Mouse (Mus musculus): ENCODE data around the gene Sync. TPM values are rescaled to one million over a fixed set of nuclear protein-coding genes. Genes with fewer than 3 reads are reported as not detected.

Sync gene
- polyA plus RNA-seq, 1 experiment from 2014 or later = 0.63 TPM

DNA sequence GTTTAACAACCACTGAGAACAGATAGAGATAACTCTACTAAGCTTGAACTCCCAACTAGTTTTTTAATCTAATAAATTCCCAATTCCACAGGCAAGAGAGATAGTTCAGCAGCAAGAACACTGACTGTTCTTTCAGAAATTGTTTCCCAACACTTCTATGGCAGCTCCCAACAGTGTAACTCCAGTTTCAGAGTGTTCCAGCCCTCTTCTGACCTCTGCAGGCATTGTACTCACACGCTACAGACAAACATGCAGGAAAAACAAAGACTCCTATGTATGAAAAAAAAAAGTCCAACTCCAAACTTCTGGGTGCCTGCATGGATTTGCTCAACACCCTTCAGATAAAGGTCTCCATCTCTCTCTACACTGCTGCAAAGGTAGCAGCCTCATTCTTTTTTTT is 45.4 kb downstream of the Sync start:
- H3K4me3 ChIP-seq (replicated peaks; ENCODE audit: low read depth, low read length) = no peak overlapping the region
- peak overlapping the region; percentile 67 for H3K4me2 ChIP-seq (ENCODE audit: low read length)
- H3K9ac ChIP-seq (ENCODE audit: low read depth, low read length) = 0 out of 2 replicates have a peak overlapping the region, but pooled peaks have one; percentile 4
- no peaks in the 10 kb centered on the region for H3K9me3 ChIP-seq (replicated peaks; ENCODE audit: low read length)
- TF ChIP-seq CTCF (IDR thresholded peaks at IDR 0.05; ENCODE audit: low read depth) = 0 out of 2 replicates have a peak, but pooled peaks have one; percentile 8
- no peak overlapping the region for H3K27ac ChIP-seq
- peaks cover 19% of the 10 kb centered on the region for H3K36me3 ChIP-seq (ENCODE audit: insufficient read depth, low read length)
- ATAC-seq (replicated peaks; ENCODE audit: low FRiP score, low read depth) (no peak), DNase-seq (ENCODE audit: low spot score) (no peak)
- H3K27me3 ChIP-seq (ENCODE audit: insufficient read depth, low read length) = no peaks in the 10 kb centered on the region
- H3K4me1 ChIP-seq (replicated peaks; ENCODE audit: insufficient read depth, low read length) = peaks cover 19% of the 10 kb centered on the region; the same call in 1 of the 2 replicates
- 19% methylated on average over 1 of the region's 1 CpGs for WGBS

DNA sequence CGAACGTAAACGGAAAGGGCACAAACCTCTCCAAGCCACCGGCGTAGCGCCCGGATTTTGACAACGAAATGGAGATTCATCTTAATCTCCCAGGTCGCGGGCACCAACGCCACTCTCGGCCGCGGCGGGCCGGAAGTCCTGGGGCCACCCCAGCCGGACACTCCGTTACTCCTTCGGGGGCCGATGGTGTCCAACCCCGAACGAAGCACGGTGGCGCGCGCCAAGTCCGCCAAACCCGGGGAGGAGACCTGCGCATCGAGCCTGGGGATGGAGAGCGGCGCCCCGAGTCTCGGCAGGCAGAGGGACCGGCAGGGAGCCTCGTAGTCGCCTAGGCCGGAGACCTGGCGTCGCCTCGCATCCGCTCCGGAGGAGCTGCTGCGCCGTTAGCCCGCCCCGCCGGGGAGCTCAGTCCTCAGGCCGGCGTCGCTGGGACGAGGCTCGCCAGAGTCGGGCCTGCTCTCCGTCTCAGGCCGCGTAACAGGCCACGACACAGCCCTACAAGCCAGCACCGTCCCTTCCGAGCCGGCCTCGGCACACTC is 47.3 kb downstream of the Sync start:
- under 1% methylated on average over 52 of the region's 62 CpGs for WGBS
- no peaks in the 10 kb centered on the region for H3K27me3 ChIP-seq (ENCODE audit: insufficient read depth, low read length)
- TF ChIP-seq CTCF (IDR thresholded peaks at IDR 0.05; ENCODE audit: low read depth) = no peak
- ATAC-seq (replicated peaks; ENCODE audit: low FRiP score, low read depth) = no peak; the same call in none of the 2 replicates
- no peaks in the 10 kb centered on the region for H3K9me3 ChIP-seq (replicated peaks; ENCODE audit: low read length)
- H3K27ac ChIP-seq = peak overlapping the region; percentile 98
- H3K4me2 ChIP-seq (ENCODE audit: low read length) = peak overlapping the region; percentile 67
- H3K4me3 ChIP-seq (replicated peaks; ENCODE audit: low read depth, low read length) = peak overlapping the region; percentile 92
- peaks cover 8% of the 10 kb centered on the region; the same call in 1 of the 2 replicates for H3K36me3 ChIP-seq (ENCODE audit: insufficient read depth, low read length)
- peak; percentile 56 for DNase-seq (ENCODE audit: low spot score)
- peak overlapping the region; percentile 97 for H3K9ac ChIP-seq (ENCODE audit: low read depth, low read length)
- H3K4me1 ChIP-seq (replicated peaks; ENCODE audit: insufficient read depth, low read length) = peaks cover 19% of the 10 kb centered on the region; the same call in 1 of the 2 replicates

DNA sequence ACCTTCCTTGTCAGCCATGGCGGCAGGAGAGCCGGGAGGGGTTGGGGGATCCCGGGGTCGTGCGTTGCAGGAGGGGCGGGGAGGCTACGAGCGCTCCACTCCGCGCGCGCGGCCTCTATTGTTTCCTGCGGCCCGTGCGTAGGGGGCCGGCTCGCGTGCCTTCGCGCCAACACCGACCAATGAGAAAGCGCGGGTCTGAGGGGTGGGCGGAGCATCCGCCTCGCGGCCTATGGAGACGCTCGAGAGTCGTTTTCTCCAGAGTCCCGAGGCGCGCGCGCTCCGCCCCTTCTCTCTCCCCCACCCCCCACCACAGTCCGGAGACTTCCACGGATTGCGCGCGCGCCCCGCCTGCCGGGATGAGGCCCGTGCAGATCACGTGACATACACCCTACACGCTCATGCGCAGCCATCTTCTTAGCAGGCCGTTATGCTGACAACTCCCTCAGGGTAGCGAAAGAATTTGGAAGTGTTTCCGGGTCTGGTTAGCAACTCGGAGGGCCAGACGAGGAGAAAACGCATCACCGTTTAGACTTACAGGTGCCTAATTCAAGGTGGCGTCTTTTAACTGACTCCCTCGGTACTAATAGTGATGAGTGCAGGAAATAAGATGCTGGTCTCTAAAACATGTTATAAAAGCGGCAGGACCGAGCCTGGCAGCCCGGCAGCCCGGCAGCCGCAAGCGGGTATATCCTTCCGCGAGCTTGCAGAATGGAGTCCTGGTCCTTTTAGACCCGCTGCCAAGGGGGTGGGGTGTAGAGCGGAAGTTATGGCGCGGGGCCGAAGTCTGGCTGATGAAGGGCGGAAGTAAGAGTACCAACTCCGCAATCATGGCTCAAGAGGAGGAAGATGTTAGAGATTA is 48.0 kb downstream of the Sync start, which contains the start of the genes Rbbp4 and Zbtb8os:
Gene Rbbp4 (minus strand): TSS at position 155 of the 859 bp plus-strand sequence.
Gene Zbtb8os (plus strand): TSS at position 480 of the 859 bp plus-strand sequence.
- Histone ChIP-seq H3K4me1 (replicated peaks; ENCODE audit: insufficient read depth, low read length) (peaks cover 19% of the 10 kb centered on the region; the same call in 1 of the 2 replicates), H3K27me3 (ENCODE audit: insufficient read depth, low read length) (no peaks in the 10 kb centered on the region), H3K36me3 (ENCODE audit: insufficient read depth, low read length) (peaks cover 8% of the 10 kb centered on the region; the same call in 1 of the 2 replicates), H3K4me2 (ENCODE audit: low read length) (peak within 1 kb of the TSS; percentile 86), H3K4me3 (replicated peaks; ENCODE audit: low read depth, low read length) (peak within 1 kb of the TSS; percentile 92), H3K9me3 (replicated peaks; ENCODE audit: low read length) (no peaks in the 10 kb centered on the region), H3K27ac (peak within 1 kb of the TSS; percentile 98), H3K9ac (ENCODE audit: low read depth, low read length) (peak within 1 kb of the TSS; percentile 97)
- ATAC-seq (replicated peaks; ENCODE audit: low FRiP score, low read depth) = peak; percentile 97
- peak; percentile 30; the same call in 1 of the 2 replicates for TF ChIP-seq CTCF (IDR thresholded peaks at IDR 0.05; ENCODE audit: low read depth)
- WGBS = under 1% methylated on average over 64 of the region's 73 CpGs
- peak; percentile 99 for DNase-seq (ENCODE audit: low spot score)

DNA sequence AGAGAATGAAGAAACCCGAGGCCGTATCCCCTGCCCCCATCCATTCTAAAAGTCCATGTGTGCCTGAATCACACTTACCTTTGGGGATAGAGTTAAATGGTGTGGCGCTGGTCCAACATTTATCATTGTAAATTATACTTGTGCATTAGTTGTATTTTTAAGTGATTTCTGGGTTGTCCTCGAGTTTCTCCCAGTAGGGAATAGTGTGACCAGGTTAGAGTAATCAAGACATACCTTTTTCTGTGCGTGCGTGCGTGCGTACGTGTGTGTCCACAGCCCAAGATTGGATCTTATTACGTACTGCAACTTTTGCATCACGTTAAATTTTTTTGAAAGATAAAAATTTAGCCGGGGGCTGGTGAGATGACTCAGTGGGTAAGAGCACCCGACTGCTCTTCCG is 48.9 kb downstream of the Sync start:
- Histone ChIP-seq H3K9me3 (replicated peaks; ENCODE audit: low read length) (no peaks in the 10 kb centered on the region), H3K36me3 (ENCODE audit: insufficient read depth, low read length) (peaks cover 3% of the 10 kb centered on the region; the same call in 1 of the 2 replicates), H3K4me1 (replicated peaks; ENCODE audit: insufficient read depth, low read length) (peaks cover 15% of the 10 kb centered on the region; the same call in 1 of the 2 replicates), H3K4me2 (ENCODE audit: low read length) (peak overlapping the region; percentile 86), H3K27me3 (ENCODE audit: insufficient read depth, low read length) (no peaks in the 10 kb centered on the region), H3K9ac (ENCODE audit: low read depth, low read length) (peak overlapping the region; percentile 70), H3K27ac (peak overlapping the region; percentile 98), H3K4me3 (replicated peaks; ENCODE audit: low read depth, low read length) (peak overlapping the region; percentile 92)
- no peak for ATAC-seq (replicated peaks; ENCODE audit: low FRiP score, low read depth)
- no peak for DNase-seq (ENCODE audit: low spot score)
- TF ChIP-seq CTCF (IDR thresholded peaks at IDR 0.05; ENCODE audit: low read depth) = no peak; the same call in 1 of the 2 replicates
- 29% methylated on average over 14 of the region's 14 CpGs for WGBS

DNA sequence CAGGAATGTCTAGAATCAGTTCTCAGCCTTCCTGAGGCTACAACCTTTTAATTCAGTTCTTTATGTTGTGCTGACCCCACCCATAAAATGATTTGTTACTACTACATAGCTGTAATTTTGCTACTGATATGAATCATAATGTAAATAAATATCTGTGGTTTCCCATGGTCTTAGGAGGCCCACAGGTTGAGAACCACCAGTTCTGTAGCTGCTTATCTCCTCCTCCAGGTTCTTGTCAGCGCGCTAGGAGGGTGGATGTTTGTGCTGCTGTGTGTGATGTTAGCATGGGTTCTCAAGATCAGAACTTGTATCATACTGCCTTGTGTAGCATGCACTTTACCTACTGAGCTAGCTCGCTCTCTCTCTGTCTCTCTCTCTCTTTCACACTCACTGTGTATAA is 52.3 kb downstream of the Sync start:
- H3K9ac ChIP-seq (ENCODE audit: low read depth, low read length) = no peak overlapping the region
- no peak overlapping the region for H3K4me2 ChIP-seq (ENCODE audit: low read length)
- no peak for TF ChIP-seq CTCF (IDR thresholded peaks at IDR 0.05; ENCODE audit: low read depth)
- H3K4me3 ChIP-seq (replicated peaks; ENCODE audit: low read depth, low read length) = no peak overlapping the region
- WGBS = 100% methylated on average over 3 of the region's 3 CpGs
- DNase-seq (ENCODE audit: low spot score) (no peak), ATAC-seq (replicated peaks; ENCODE audit: low FRiP score, low read depth) (no peak)
- no peaks in the 10 kb centered on the region for H3K9me3 ChIP-seq (replicated peaks; ENCODE audit: low read length)
- no peak overlapping the region for H3K27ac ChIP-seq
- H3K4me1 ChIP-seq (replicated peaks; ENCODE audit: insufficient read depth, low read length) = no peaks in the 10 kb centered on the region
- H3K27me3 ChIP-seq (ENCODE audit: insufficient read depth, low read length) = no peaks in the 10 kb centered on the region
- peaks cover 12% of the 10 kb centered on the region; the same call in 1 of the 2 replicates for H3K36me3 ChIP-seq (ENCODE audit: insufficient read depth, low read length)

DNA sequence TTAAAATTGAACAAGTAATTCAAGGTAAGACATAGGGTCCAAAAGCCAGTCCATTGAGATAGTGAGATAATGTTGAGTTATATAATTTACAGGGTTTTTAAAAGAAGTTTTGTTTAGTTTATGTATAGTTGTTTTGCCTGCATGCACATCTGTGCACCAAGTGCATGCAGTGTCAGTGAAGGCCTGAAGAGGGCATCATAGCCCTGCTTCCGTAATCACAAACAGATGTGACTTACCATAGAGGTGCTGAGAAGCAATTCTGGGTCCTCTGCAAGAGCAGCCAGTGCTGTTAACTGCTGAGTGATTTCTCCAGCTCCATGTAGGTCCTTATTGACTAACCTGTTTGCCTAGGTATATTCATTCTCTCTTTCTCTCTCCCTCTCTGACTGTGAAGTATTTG is 54.5 kb downstream of the Sync start:
- peaks cover 12% of the 10 kb centered on the region; the same call in 1 of the 2 replicates for H3K36me3 ChIP-seq (ENCODE audit: insufficient read depth, low read length)
- no peak for DNase-seq (ENCODE audit: low spot score)
- no peak overlapping the region for H3K9ac ChIP-seq (ENCODE audit: low read depth, low read length)
- no peaks in the 10 kb centered on the region for H3K4me1 ChIP-seq (replicated peaks; ENCODE audit: insufficient read depth, low read length)
- TF ChIP-seq CTCF (IDR thresholded peaks at IDR 0.05; ENCODE audit: low read depth) = peak; percentile 25; the same call in 1 of the 2 replicates
- no peak overlapping the region for H3K27ac ChIP-seq
- ATAC-seq (replicated peaks; ENCODE audit: low FRiP score, low read depth) = no peak
- H3K4me2 ChIP-seq (ENCODE audit: low read length) = no peak overlapping the region
- no peaks in the 10 kb centered on the region for H3K9me3 ChIP-seq (replicated peaks; ENCODE audit: low read length)
- 88% methylated on average over 1 of the region's 1 CpGs for WGBS
- no peaks in the 10 kb centered on the region for H3K27me3 ChIP-seq (ENCODE audit: insufficient read depth, low read length)
- H3K4me3 ChIP-seq (replicated peaks; ENCODE audit: low read depth, low read length) = no peak overlapping the region

Measured in kidney, postnatal 0 days (tissue).